Mouse (Mus musculus) limb, embryonic 13.5 days (tissue): ENCODE measurements around the gene Hmces. TPM values are rescaled to one million over a fixed set of nuclear protein-coding genes. Genes with fewer than 3 reads are reported as not detected.

Experiments
- ATAC-seq: fragments of 200-750 bp; cut with Nextera tagmentation; 2 replicates; pipeline ENCODE4 v1.8.0; 2017; ENCODE audit warnings: low read depth, moderate number of reproducible peaks, moderate TSS enrichment; ENCODE audit not compliant: low FRiP score
- H3K27ac ChIP-seq: fragments of 300-500 bp; sonication (generic); 2 replicates; pipeline ENCODE4 v1.5.1; 2015; ENCODE audit warnings: inconsistent platforms, mild to moderate bottlenecking, moderate library complexity
- H3K27me3 ChIP-seq: fragments of 300-500 bp; sonication (generic); 2 replicates; pipeline ENCODE4 v1.6.1; 2015; ENCODE audit warnings: mild to moderate bottlenecking, inconsistent platforms
- H3K36me3 ChIP-seq: fragments of 300-500 bp; sonication (generic); 2 replicates; pipeline ENCODE4 v1.6.1; 2015; ENCODE audit warnings: inconsistent platforms, mild to moderate bottlenecking, moderate library complexity
- H3K4me1 ChIP-seq: fragments of 300-500 bp; sonication (generic); 2 replicates; pipeline ENCODE4 v1.6.1; 2015; ENCODE audit warnings: inconsistent platforms
- H3K4me2 ChIP-seq: fragments of 300-500 bp; sonication (generic); replicated peaks from 2 replicates; pipeline ENCODE4 v1.6.1; 2015; ENCODE audit warnings: inconsistent platforms, mild to moderate bottlenecking, moderate library complexity
- H3K4me3 ChIP-seq: fragments of 300-500 bp; sonication (generic); 2 replicates; pipeline ENCODE4 v1.5.1; 2015; ENCODE audit warnings: moderate library complexity, mild to moderate bottlenecking, inconsistent platforms
- H3K9ac ChIP-seq: fragments of 300-500 bp; sonication (generic); 2 replicates; pipeline ENCODE4 v1.6.1; 2015; ENCODE audit warnings: mild to moderate bottlenecking, inconsistent platforms
- H3K9me3 ChIP-seq: fragments of 300-500 bp; sonication (generic); 2 replicates; pipeline ENCODE4 v1.6.1; 2016; ENCODE audit warnings: inconsistent platforms
- WGBS: fragments of 180-500 bp; shearing (Covaris S2); methylation state at CpG from one replicate; pipeline ENCODE4 v1.1.7; 2015; 5-methylcytosine and 5-hydroxymethylcytosine counted together
- polyA plus RNA-seq: library from polyadenylated mRNA; unstranded; fragments of >200 nt; fragmentation: Nextera tagmentation; extraction: Ambion mirVana; gene quantifications from 2 replicates; pipeline ENCODE4 v1.2.1, GENCODE M21; 2015

The Hmces gene
- polyA plus RNA-seq, 1 experiment from 2014 or later, result 69.0 TPM

DNA sequence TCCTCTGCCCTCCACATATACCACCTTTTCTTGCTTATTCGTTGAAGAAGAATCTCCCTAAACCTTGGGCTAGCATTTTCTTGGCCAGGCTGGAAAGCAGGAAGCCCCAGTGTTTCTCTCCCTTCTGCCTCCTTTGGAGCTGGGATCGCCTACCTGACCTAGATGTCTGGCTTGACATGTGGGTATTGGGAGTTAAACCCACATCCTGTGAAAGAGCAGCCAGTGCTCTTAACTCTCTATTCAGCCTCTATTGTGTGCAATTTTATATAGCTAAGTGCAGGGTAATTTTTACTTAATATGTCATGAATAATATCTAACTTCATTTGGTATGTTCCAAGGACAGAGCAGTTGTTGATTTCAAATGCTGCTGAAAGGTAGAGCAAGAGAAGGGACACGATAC lies 34.1 kb upstream of the Hmces start:
- no peaks in the 10 kb centered on the region for H3K27me3 ChIP-seq
- no peaks in the 10 kb centered on the region for H3K4me1 ChIP-seq
- H3K4me2 ChIP-seq, result no peak overlapping the region
- H3K4me3 ChIP-seq, result no peak overlapping the region
- no peaks in the 10 kb centered on the region for H3K9me3 ChIP-seq
- 69% methylated on average over 3 of the region's 3 CpGs for WGBS
- ATAC-seq, result no peak
- no peak overlapping the region for H3K27ac ChIP-seq
- no peak overlapping the region for H3K9ac ChIP-seq
- no peaks in the 10 kb centered on the region for H3K36me3 ChIP-seq

- Histone ChIP-seq H3K4me1 (no peaks in the 10 kb centered on the region), H3K36me3 (no peaks in the 10 kb centered on the region), H3K27ac (no peak overlapping the region), H3K9ac (no peak overlapping the region), H3K4me3 (no peak overlapping the region), H3K9me3 (no peaks in the 10 kb centered on the region), H3K4me2 (no peak overlapping the region), H3K27me3 (no peaks in the 10 kb centered on the region)
- ATAC-seq, result no peak
- 76% methylated on average over 3 of the region's 3 CpGs for WGBS
Measured at GRCm38 (mm10) chr6:87882221-87882620, 31.5 kb upstream of the Hmces start.

GRCm38 (mm10) chr6:87882816-87883215 lies 30.9 kb upstream of the Hmces start:
- Histone ChIP-seq H3K27me3 (no peaks in the 10 kb centered on the region), H3K9me3 (no peaks in the 10 kb centered on the region), H3K9ac (no peak overlapping the region), H3K27ac (no peak overlapping the region), H3K4me2 (no peak overlapping the region), H3K36me3 (no peaks in the 10 kb centered on the region), H3K4me1 (no peaks in the 10 kb centered on the region), H3K4me3 (no peak overlapping the region)
- no peak for ATAC-seq
- 67% methylated on average over 4 of the region's 4 CpGs for WGBS

- no peaks in the 10 kb centered on the region for H3K27me3 ChIP-seq
- WGBS, result 93% methylated on average over 1 of the region's 1 CpGs
- H3K27ac ChIP-seq, result no peak overlapping the region
- peaks cover 28% of the 10 kb centered on the region for H3K36me3 ChIP-seq
- H3K9me3 ChIP-seq, result no peaks in the 10 kb centered on the region
- peaks cover 8% of the 10 kb centered on the region for H3K4me1 ChIP-seq
- no peak overlapping the region for H3K9ac ChIP-seq
- no peak overlapping the region for H3K4me2 ChIP-seq
- H3K4me3 ChIP-seq, result no peak overlapping the region
- no peak for ATAC-seq
Measured at GRCm38 (mm10) chr6:87886721-87887120, 27.0 kb upstream of the Hmces start.

- Histone ChIP-seq H3K4me1 (peaks cover 8% of the 10 kb centered on the region), H3K9me3 (no peaks in the 10 kb centered on the region), H3K4me3 (peak within 1 kb of the TSS; percentile 90), H3K36me3 (peaks cover 38% of the 10 kb centered on the region), H3K27ac (peak within 1 kb of the TSS; percentile 53; the same call in 1 of the 2 replicates), H3K4me2 (peak within 1 kb of the TSS; percentile 63), H3K27me3 (no peaks in the 10 kb centered on the region), H3K9ac (peak within 1 kb of the TSS; percentile 95)
- ATAC-seq, result peak; percentile 95
- WGBS, result under 1% methylated on average over 31 of the region's 31 CpGs
Measured at GRCm38 (mm10) chr6:87887594-87888233, 26.0 kb upstream of the Hmces start, which contains the start of gene Copg1. Gene Copg1 (plus strand): TSS chr6:87887814.

DNA sequence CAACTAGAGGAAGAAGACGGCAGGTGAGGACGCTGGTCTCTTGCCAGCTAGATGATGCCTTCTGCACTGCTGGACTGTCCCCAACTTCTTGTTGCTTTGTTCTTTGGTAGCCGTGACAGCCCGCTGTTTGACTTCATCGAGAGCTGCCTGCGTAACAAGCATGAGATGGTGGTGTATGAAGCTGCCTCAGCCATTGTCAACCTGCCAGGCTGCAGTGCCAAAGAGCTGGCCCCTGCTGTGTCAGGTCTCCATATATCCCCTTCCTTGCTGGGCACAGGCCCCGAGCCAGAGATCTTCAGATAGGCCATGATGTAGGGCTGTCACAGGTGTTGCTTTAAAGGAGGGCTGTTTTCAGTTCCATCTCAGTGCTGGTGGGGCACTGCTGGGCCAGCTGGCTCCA lies 19.8 kb upstream of the Hmces start:
- ATAC-seq, result no peak
- H3K4me2 ChIP-seq, result no peak overlapping the region
- WGBS, result 95% methylated on average over 7 of the region's 7 CpGs

DNA sequence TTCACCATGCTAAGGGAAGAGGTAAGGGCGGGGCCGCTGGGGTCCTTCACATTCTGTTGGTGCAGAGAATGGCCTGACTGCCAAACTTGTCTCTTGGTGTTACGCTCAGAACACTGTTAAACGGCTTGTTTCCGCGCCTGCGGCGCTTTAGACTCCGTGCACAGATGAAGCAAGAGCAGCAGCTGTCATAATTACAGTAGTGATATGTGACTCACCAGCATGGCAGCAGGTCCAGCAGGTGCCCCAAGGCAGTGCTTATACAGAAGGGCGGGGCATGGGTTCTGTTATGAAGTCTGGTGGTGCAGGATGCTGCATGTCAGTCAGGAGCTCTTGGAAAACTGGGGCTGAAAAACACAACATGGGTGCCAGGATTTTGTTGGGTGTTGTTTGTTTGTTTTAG lies 15.7 kb upstream of the Hmces start:
- no peak; the same call in 1 of the 2 replicates for ATAC-seq
- Histone ChIP-seq H3K9me3 (no peaks in the 10 kb centered on the region), H3K27ac (no peak overlapping the region), H3K9ac (no peak overlapping the region), H3K4me1 (no peaks in the 10 kb centered on the region), H3K27me3 (no peaks in the 10 kb centered on the region), H3K36me3 (peaks cover 99% of the 10 kb centered on the region), H3K4me2 (no peak overlapping the region), H3K4me3 (no peak overlapping the region)
- WGBS, result 92% methylated on average over 10 of the region's 10 CpGs

More for the DNA sequence above, 19.8 kb upstream of the Hmces start:
- no peaks in the 10 kb centered on the region for H3K27me3 ChIP-seq
- no peak overlapping the region for H3K4me3 ChIP-seq
- H3K9me3 ChIP-seq, result no peaks in the 10 kb centered on the region
- H3K27ac ChIP-seq, result no peak overlapping the region
- peaks cover 99% of the 10 kb centered on the region for H3K36me3 ChIP-seq
- no peak overlapping the region for H3K9ac ChIP-seq
- peaks cover 2% of the 10 kb centered on the region for H3K4me1 ChIP-seq

GRCm38 (mm10) chr6:87906632-87907031 lies 7.1 kb upstream of the Hmces start:
- Histone ChIP-seq H3K9me3 (no peaks in the 10 kb centered on the region), H3K9ac (no peak overlapping the region), H3K36me3 (peaks cover 98% of the 10 kb centered on the region), H3K4me1 (no peaks in the 10 kb centered on the region), H3K4me3 (no peak overlapping the region), H3K27me3 (no peaks in the 10 kb centered on the region), H3K27ac (no peak overlapping the region), H3K4me2 (no peak overlapping the region)
- ATAC-seq, result no peak
- WGBS, result 72% methylated on average over 5 of the region's 5 CpGs

- WGBS, result 94% methylated on average over 6 of the region's 6 CpGs
- Histone ChIP-seq H3K36me3 (peaks cover 90% of the 10 kb centered on the region), H3K4me3 (no peak overlapping the region), H3K9ac (no peak overlapping the region), H3K4me1 (no peaks in the 10 kb centered on the region), H3K27ac (no peak overlapping the region), H3K27me3 (no peaks in the 10 kb centered on the region), H3K4me2 (no peak overlapping the region), H3K9me3 (no peaks in the 10 kb centered on the region)
- no peak for ATAC-seq
Measured at GRCm38 (mm10) chr6:87909181-87909580, 4.6 kb upstream of the Hmces start.

DNA sequence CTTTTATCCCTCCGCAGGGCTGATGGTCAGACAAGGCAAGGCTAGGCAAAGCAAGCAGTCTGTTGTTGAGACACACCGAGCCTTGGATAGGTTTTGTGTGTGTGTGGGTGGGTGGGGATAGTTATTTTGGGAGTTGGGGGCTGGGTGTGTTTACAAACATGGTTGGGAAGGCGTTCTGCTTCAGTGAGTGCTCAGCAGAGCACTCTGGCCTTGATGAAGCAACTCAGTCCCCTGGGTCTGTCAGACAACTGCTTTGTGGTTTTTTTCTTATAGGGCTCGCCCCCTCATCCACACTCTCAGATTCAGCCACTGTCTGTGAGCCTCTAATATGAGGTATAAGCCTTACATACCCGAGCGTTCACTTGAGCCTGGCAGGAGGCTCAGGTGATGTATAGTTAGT lies 2.2 kb upstream of the Hmces start:
- no peaks in the 10 kb centered on the region for H3K27me3 ChIP-seq
- H3K4me2 ChIP-seq, result no peak overlapping the region
- no peak overlapping the region for H3K4me3 ChIP-seq
- no peak overlapping the region for H3K27ac ChIP-seq
- no peaks in the 10 kb centered on the region for H3K9me3 ChIP-seq
- peaks cover 72% of the 10 kb centered on the region for H3K36me3 ChIP-seq
- H3K9ac ChIP-seq, result no peak overlapping the region
- H3K4me1 ChIP-seq, result peaks cover 12% of the 10 kb centered on the region
- 88% methylated on average over 6 of the region's 6 CpGs for WGBS
- no peak for ATAC-seq

DNA sequence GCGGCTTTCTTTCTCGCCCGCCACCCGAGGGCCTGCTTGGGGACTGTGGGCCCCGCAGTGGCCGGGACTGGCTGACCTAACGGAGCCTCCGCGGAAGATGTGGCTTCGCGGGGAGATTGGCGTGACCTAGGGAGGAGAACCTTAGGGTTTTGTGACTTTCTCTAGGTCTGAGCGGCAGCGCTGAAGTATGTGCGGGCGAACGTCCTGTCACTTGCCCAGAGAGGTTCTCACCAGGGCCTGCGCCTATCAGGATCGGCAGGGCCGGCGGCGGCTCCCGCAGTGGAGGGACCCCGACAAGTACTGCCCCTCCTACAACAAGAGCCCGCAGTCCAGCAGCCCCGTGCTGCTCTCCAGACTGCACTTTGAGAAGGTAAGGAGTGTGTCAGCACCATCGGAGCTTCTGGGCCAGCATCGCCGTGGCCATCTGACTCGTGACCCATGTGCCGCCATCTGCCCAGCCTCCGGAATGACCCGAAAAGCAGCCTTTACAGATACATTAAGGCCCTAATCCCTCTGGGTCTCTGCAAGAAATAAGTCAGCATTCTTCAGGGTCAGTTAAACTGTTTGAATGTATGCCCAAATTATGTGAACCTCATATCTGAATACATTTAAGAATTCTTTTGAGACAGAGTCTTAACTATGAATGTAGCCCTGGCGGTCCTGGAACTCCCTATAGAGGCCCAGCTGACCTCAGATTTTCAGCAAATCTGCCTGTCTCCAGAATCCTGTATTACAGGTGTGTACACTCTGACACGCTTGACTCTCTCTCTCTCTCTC lies 779 bp downstream of the Hmces start:
- ATAC-seq, result peak; percentile 76
- Histone ChIP-seq H3K9ac (peak overlapping the region; percentile 93), H3K4me1 (peaks cover 12% of the 10 kb centered on the region), H3K4me2 (peak overlapping the region; percentile 89), H3K27me3 (no peaks in the 10 kb centered on the region), H3K27ac (peak overlapping the region; percentile 92), H3K4me3 (peak overlapping the region; percentile 89), H3K36me3 (peaks cover 72% of the 10 kb centered on the region), H3K9me3 (no peaks in the 10 kb centered on the region)
- 2% methylated on average over 35 of the region's 35 CpGs for WGBS

- H3K27me3 ChIP-seq, result no peaks in the 10 kb centered on the region
- H3K4me1 ChIP-seq, result peaks cover 12% of the 10 kb centered on the region
- no peak overlapping the region for H3K4me3 ChIP-seq
- no peaks in the 10 kb centered on the region for H3K9me3 ChIP-seq
- no peak for ATAC-seq
- no peak overlapping the region for H3K9ac ChIP-seq
- WGBS, result 89% methylated on average over 5 of the region's 5 CpGs
- peaks cover 72% of the 10 kb centered on the region for H3K36me3 ChIP-seq
- H3K27ac ChIP-seq, result no peak overlapping the region
- H3K4me2 ChIP-seq, result no peak overlapping the region
Measured at GRCm38 (mm10) chr6:87915939-87916338, 2.2 kb downstream of the Hmces start.
